Mouse (Mus musculus) spleen, postnatal 14 days (tissue): Measurements from ENCODE around the gene Cntrob.
"Not testable (repeated sequence)": the region's sequence is repeated elsewhere in the genome, so short reads cannot be mapped to it uniquely, and the experiment has no call there.

Source experiments
- DNase-seq, 2 experiments: peaks; one replicate each; pipeline ENCODE4 v3.0.0; 2021 to 2022; ENCODE audit warnings: low spot score in 2 of 2

The Cntrob gene

GRCm38 (mm10) chr11:69340161-69341131 is 16.9 kb upstream of the Cntrob start, which contains the start of gene Rnf227:
Rnf227 (plus strand) TSS chr11:69340461.
- peak; percentile 35 to 46 for DNase-seq

GRCm38 (mm10) chr11:69334796-69335195 is 11.2 kb upstream of the Cntrob start:
- DNase-seq: no peak

- no peak for DNase-seq
These were observed 10.3 kb upstream of the Cntrob start for GRCm38 (mm10) chr11:69333922-69334321.

- DNase-seq: no peak
These were observed 9.2 kb upstream of the Cntrob start for GRCm38 (mm10) chr11:69332713-69333253.

GRCm38 (mm10) chr11:69331929-69332405 is 8.4 kb upstream of the Cntrob start:
- DNase-seq: peak; percentile 24 to 60

- DNase-seq: no peak
These were observed 7.6 kb upstream of the Cntrob start for GRCm38 (mm10) chr11:69331152-69331551.

GRCm38 (mm10) chr11:69328517-69328916 is 4.9 kb upstream of the Cntrob start:
- DNase-seq: no peak

GRCm38 (mm10) chr11:69327648-69328047 is 4.1 kb upstream of the Cntrob start:
- DNase-seq: no peak

- DNase-seq: no peak
These were observed 3.5 kb upstream of the Cntrob start for GRCm38 (mm10) chr11:69327157-69327442.

GRCm38 (mm10) chr11:69326408-69327156 is 3.0 kb upstream of the Cntrob start:
- DNase-seq: no peak

GRCm38 (mm10) chr11:69325628-69326407 is 2.2 kb upstream of the Cntrob start, which contains the start of gene Kcnab3:
Kcnab3 (plus strand) TSS chr11:69326258.
- DNase-seq: peak; percentile 74 to 84

- DNase-seq: no peak
These were observed 1.2 kb upstream of the Cntrob start for GRCm38 (mm10) chr11:69324749-69325148.

GRCm38 (mm10) chr11:69322693-69323471 is 693 bp downstream of the Cntrob start:
- no peak for DNase-seq

GRCm38 (mm10) chr11:69322010-69322409 is 1.6 kb downstream of the Cntrob start:
- no peak for DNase-seq

GRCm38 (mm10) chr11:69321580-69321979 is 2.0 kb downstream of the Cntrob start:
- no peak for DNase-seq

GRCm38 (mm10) chr11:69318000-69318399 is 5.6 kb downstream of the Cntrob start:
- not testable (repeated sequence) for DNase-seq

- no peak for DNase-seq
These were observed 7.2 kb downstream of the Cntrob start for GRCm38 (mm10) chr11:69316361-69316760.

GRCm38 (mm10) chr11:69311266-69311665 is 12.3 kb downstream of the Cntrob start:
- no peak for DNase-seq

GRCm38 (mm10) chr11:69306039-69306438 is 17.5 kb downstream of the Cntrob start:
- no peak for DNase-seq

GRCm38 (mm10) chr11:69305291-69305690 is 18.3 kb downstream of the Cntrob start:
- no peak for DNase-seq

- DNase-seq: no peak
These were observed 20.8 kb downstream of the Cntrob start for GRCm38 (mm10) chr11:69302817-69303216.
